Mouse (Mus musculus) stomach, postnatal 0 days (tissue): ENCODE measurements at regions not wholly inside any gene's neighbourhood (a gene's known extent, or its start where the extent isn't known, plus 50 kb on each side); places are given as distances from the start of the nearest gene placed in this dataset.

Experiments
- ATAC-seq: fragments of 200-750 bp; cut with Nextera tagmentation; 2 replicates; pipeline ENCODE4 v1.8.0; 2017; ENCODE audit not compliant: low FRiP score, low TSS enrichment
- DNase-seq: peaks from one replicate; pipeline ENCODE4 v3.0.0-alpha.2; 2016; ENCODE audit warnings: low spot score
- H3K27ac ChIP-seq: fragments of 300-500 bp; sonication (generic); replicated peaks from 2 replicates; pipeline ENCODE4 v1.5.1; 2014; ENCODE audit warnings: mild to moderate bottlenecking, control low read depth
- H3K27me3 ChIP-seq: fragments of 300-500 bp; sonication (generic); 2 replicates; pipeline ENCODE4 v1.6.1; 2014; ENCODE audit warnings: low read length; ENCODE audit not compliant: control insufficient read depth, insufficient read depth
- H3K36me3 ChIP-seq: fragments of 300-500 bp; sonication (generic); 2 replicates; pipeline ENCODE4 v1.6.1; 2014; ENCODE audit warnings: low read length, mixed read lengths; ENCODE audit not compliant: control insufficient read depth, insufficient read depth
- H3K4me1 ChIP-seq: fragments of 300-500 bp; sonication (generic); replicated peaks from 2 replicates; pipeline ENCODE4 v1.6.1; 2014; ENCODE audit warnings: antibody characterized with exemption; ENCODE audit not compliant: control insufficient read depth, insufficient read depth
- H3K4me2 ChIP-seq: fragments of 300-500 bp; sonication (generic); replicated peaks from 2 replicates; pipeline ENCODE4 v1.6.1; 2014; ENCODE audit warnings: low read depth, mild to moderate bottlenecking, control low read depth, moderate library complexity
- H3K4me3 ChIP-seq: fragments of 300-500 bp; sonication (generic); 2 replicates; pipeline ENCODE4 v1.5.1; 2014; ENCODE audit warnings: low read depth, low read length, control low read depth
- H3K9ac ChIP-seq: fragments of 300-500 bp; sonication (generic); 2 replicates; pipeline ENCODE4 v1.6.1; 2014; ENCODE audit warnings: mild to moderate bottlenecking, low read length, control low read depth, mixed read lengths
- H3K9me3 ChIP-seq: fragments of 300-500 bp; sonication (generic); 2 replicates; pipeline ENCODE4 v1.6.1; 2016; ENCODE audit warnings: low read length; ENCODE audit not compliant: control insufficient read depth
- CTCF ChIP-seq: IDR thresholded peaks from 2 replicates; pipeline ENCODE4 v1.5.1; 2016; ENCODE audit warnings: antibody characterized with exemption, low read depth, mild to moderate bottlenecking, moderate library complexity
- EP300 ChIP-seq: optimal IDR thresholded peaks from 2 replicates; pipeline ENCODE3; 2016; ENCODE audit warnings: antibody characterized with exemption
- WGBS: fragments of 180-500 bp; shearing (Covaris S2); extraction: QIAGEN DNeasy Blood & Tissue Kit; methylation state at CpG from one replicate; pipeline ENCODE4 v1.1.7; 2014; 5-methylcytosine and 5-hydroxymethylcytosine counted together

GRCm38 (mm10) chr16:87272363-87272762 lies 81.6 kb upstream of the N6amt1 start:
- no peaks in the 10 kb centered on the region for H3K9me3 ChIP-seq
- no peak for DNase-seq
- H3K36me3 ChIP-seq, result no peaks in the 10 kb centered on the region
- TF ChIP-seq CTCF (no peak), EP300 (no peak)
- no peak overlapping the region for H3K4me3 ChIP-seq
- WGBS, result 83% methylated on average over 5 of the region's 5 CpGs
- H3K4me2 ChIP-seq, result no peak overlapping the region
- H3K4me1 ChIP-seq, result no peaks in the 10 kb centered on the region
- H3K9ac ChIP-seq, result no peak overlapping the region
- ATAC-seq, result no peak
- no peak overlapping the region for H3K27ac ChIP-seq
- no peaks in the 10 kb centered on the region for H3K27me3 ChIP-seq

GRCm38 (mm10) chr16:87267954-87268804 lies 85.8 kb upstream of the N6amt1 start:
- H3K27ac ChIP-seq, result no peak overlapping the region
- no peak for ATAC-seq
- H3K4me2 ChIP-seq, result no peak overlapping the region
- TF ChIP-seq EP300 (no peak), CTCF (no peak)
- no peaks in the 10 kb centered on the region for H3K27me3 ChIP-seq
- 54% methylated on average over 9 of the region's 9 CpGs for WGBS
- no peaks in the 10 kb centered on the region for H3K36me3 ChIP-seq
- H3K4me3 ChIP-seq, result no peak overlapping the region
- H3K9me3 ChIP-seq, result no peaks in the 10 kb centered on the region
- DNase-seq, result no peak
- H3K4me1 ChIP-seq, result no peaks in the 10 kb centered on the region
- no peak overlapping the region for H3K9ac ChIP-seq

- Histone ChIP-seq H3K4me1 (no peaks in the 10 kb centered on the region), H3K9ac (no peak overlapping the region), H3K36me3 (no peaks in the 10 kb centered on the region), H3K9me3 (no peaks in the 10 kb centered on the region), H3K27ac (no peak overlapping the region), H3K4me3 (no peak overlapping the region), H3K4me2 (no peak overlapping the region), H3K27me3 (no peaks in the 10 kb centered on the region)
- 90% methylated on average over 4 of the region's 4 CpGs for WGBS
- DNase-seq (no peak), ATAC-seq (no peak)
- no peak for TF ChIP-seq EP300
- no peak for TF ChIP-seq CTCF
Measured at GRCm38 (mm10) chr16:87267517-87267916, 86.5 kb upstream of the N6amt1 start.

- Histone ChIP-seq H3K27me3 (no peaks in the 10 kb centered on the region), H3K9ac (no peak overlapping the region), H3K36me3 (no peaks in the 10 kb centered on the region), H3K4me2 (no peak overlapping the region), H3K4me3 (no peak overlapping the region), H3K27ac (no peak overlapping the region), H3K4me1 (no peaks in the 10 kb centered on the region), H3K9me3 (no peaks in the 10 kb centered on the region)
- DNase-seq, result no peak
- WGBS, result 23% methylated on average over 4 of the region's 4 CpGs
- no peak for ATAC-seq
- TF ChIP-seq CTCF (no peak), EP300 (no peak)
Measured at GRCm38 (mm10) chr16:87263571-87263970, 90.4 kb upstream of the N6amt1 start.

- DNase-seq, result no peak
- Histone ChIP-seq H3K9me3 (no peaks in the 10 kb centered on the region), H3K4me3 (no peak overlapping the region), H3K36me3 (no peaks in the 10 kb centered on the region), H3K4me2 (no peak overlapping the region), H3K27ac (no peak overlapping the region; the same call in 1 of the 2 replicates), H3K9ac (no peak overlapping the region), H3K4me1 (no peaks in the 10 kb centered on the region), H3K27me3 (no peaks in the 10 kb centered on the region)
- TF ChIP-seq CTCF (no peak), EP300 (no peak)
- WGBS, result 81% methylated on average over 8 of the region's 8 CpGs
- no peak for ATAC-seq
Measured at GRCm38 (mm10) chr16:87263041-87263440, 90.9 kb upstream of the N6amt1 start.

- no peak overlapping the region for H3K9ac ChIP-seq
- H3K4me3 ChIP-seq, result no peak overlapping the region
- no peaks in the 10 kb centered on the region for H3K9me3 ChIP-seq
- DNase-seq (no peak), ATAC-seq (no peak)
- no peaks in the 10 kb centered on the region for H3K27me3 ChIP-seq
- no peaks in the 10 kb centered on the region for H3K4me1 ChIP-seq
- WGBS, result 65% methylated on average over 3 of the region's 3 CpGs
- H3K27ac ChIP-seq, result no peak overlapping the region
- H3K4me2 ChIP-seq, result no peak overlapping the region
- TF ChIP-seq CTCF (no peak), EP300 (no peak)
- H3K36me3 ChIP-seq, result no peaks in the 10 kb centered on the region
Measured at GRCm38 (mm10) chr16:87262497-87262896, 91.5 kb upstream of the N6amt1 start.
